Mouse (Mus musculus): ENCODE data around the gene Tmprss4. TPM values are rescaled to one million over a fixed set of nuclear protein-coding genes. Genes with fewer than 3 reads are reported as not detected.

Gene Tmprss4
- not detected for total RNA-seq (2022)

DNA sequence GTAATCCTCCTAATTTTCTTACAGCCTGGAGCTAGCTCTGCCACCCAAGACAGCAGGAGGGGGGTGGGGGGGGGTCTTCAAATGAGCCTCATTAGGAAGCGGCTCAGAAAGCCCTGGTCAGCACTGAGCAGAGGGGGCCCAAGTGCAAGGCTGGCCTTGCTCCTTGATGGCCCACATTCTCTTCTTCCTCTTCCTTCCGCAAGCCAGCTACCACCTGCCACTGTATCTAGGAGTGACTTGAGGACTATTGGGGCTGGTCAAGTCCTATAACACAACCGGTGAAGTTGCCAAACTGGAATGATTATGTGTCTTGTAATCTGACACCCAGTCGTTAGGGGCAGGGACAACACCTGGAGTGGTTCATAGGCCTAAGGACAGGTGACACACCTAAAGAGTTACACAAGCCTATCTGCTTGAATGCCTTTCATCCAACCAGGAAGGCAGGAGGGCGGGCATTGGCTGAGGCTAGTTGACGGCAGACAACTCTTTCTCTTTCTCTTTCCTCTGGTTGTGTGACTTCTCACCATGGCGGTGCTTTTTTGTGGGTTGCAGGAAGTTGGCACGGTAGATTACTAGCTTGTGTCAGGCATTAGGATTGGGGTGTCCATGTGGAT lies at the start of gene Tmprss4:
Gene Tmprss4 (minus strand): TSS at position 296 of the 614 bp plus-strand sequence.
- no peak for DNase-seq

DNA sequence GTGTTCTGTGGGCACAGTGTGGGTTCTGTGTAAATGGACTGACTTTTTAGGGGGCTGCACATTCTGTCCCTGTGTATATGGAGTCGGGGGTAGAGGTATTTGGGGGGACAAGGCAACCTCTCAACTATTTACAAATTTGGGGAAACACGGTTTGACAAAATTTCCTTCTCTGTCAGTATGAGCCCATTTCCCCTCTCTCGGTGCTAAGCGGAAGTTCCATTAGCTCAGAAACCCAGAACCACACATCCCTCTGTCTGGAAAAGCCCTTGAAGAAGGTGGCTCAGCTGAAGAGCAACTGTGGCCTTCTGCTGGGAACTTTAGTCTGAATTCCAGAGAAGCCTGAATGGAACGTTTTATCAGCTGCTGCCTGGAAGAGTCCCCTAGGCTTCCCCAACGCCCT lies 48.5 kb upstream of the Tmprss4 start:
- no peak for DNase-seq

DNA sequence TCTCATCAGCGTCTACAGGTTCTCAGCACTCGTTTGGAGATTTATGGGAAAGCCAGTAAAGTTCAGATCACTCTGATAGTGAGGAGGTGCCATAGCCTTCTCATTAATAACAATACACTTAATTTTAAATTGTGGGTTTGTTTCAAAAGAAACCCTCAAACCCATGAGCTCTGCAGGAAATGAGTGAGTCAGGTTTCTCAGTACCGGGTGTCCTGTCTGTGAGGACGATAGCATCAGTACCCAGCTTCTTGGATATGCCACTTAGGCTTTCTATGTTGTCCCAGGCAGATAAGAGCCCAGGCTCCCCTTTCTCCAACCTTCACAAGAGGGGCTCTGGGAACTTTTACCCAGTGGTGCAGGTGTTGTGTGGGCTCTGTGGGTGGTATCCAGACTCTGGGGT lies 48.1 kb upstream of the Tmprss4 start:
- no peak for DNase-seq

DNA sequence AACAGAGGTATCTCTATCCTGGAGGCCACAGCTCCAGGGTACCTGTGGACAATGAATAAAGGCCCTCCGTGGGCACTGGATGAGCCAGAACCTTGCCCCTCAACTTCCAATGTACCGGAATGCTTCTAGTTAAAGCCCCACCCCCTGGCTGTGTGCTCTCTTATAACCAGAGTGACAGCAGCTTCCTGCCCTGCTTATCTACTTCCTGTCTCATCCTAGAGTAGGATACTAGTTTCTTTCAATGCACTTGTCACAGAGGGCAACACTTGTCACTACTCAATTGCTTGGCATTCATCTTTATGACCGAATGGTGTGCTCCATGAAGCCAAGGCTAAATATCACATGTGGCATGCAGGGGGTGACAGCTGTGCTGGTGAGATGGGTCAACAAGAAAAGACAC lies 47.4 kb upstream of the Tmprss4 start:
- no peak for DNase-seq

DNA sequence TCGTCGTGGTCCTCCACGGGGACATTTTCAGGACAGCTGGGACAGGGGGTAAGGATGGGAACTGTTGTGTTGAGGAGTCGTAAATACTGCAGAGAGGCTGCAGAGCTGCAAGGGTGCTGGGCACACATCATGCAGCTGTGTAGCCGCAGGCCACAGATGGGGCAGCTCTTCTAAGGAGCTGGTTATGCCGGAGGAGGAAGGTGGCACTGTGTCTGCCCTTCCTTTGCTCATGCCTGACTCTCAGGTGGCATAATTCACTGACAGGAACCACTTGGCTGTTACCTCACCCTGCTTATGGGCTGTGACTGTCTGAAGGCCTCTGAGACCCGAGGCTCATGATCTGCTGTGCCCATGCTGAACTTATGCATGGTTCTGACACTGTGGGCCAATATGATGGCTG lies 46.4 kb upstream of the Tmprss4 start:
- no peak for DNase-seq

DNA sequence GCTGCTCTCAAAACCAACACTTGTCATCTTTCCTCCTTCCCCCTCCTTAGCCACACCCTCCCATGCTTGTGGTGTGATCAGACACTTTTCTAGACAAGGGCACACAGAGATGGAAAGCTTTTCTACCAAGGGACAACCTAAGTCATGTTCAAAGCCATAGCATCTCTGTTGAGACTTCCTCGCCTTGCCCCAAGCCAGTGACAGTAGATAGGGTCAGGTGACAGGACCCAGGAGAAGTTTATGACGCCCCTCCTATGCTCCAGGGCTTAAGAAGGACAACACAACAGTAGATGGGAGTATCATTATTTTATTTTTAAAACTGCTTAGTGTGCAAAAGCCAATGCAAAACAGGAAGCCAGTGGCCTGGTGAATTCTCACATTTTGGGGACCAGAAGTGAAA lies 43.6 kb upstream of the Tmprss4 start:
- DNase-seq: no peak

DNA sequence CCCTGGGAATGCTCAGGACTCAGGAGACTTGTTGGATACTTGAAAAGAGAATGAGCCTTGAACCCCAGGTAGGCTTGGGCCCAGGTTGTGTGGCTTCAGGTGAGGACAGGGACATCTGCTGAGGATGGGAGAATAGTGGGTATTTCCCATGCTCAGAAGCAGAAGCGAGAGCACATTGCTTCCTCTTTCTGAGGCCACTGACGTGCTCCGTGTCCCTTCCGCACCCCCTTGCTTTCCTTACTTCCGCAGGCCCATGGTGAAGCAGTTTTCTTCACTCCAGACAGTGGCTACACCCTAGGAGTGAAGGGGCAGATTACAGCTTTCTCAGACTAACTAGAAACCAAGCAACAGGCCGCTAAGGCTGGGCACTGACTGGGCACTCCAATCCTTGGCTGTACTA lies 42.2 kb upstream of the Tmprss4 start:
- DNase-seq: no peak

DNA sequence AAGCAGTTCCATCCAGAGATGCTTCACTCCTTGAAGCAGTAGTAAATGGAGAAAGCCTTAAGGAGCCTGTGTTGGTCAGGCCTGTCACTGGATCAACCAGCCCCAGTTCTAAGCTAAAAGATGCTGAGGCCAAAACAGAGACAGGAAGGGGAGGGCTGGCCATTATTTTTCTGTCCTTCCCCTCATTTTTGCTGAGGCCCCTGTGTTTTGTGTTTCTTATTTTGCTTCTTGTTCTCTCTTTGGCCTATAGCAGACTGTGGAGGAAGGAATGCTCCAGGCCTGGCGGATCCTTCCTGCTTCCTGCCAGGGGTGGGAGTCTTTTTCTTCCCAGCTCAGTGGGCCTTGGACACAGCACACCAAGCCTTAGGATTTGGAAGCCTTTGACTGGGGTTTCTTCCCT lies 41.5 kb upstream of the Tmprss4 start:
- DNase-seq: no peak

DNA sequence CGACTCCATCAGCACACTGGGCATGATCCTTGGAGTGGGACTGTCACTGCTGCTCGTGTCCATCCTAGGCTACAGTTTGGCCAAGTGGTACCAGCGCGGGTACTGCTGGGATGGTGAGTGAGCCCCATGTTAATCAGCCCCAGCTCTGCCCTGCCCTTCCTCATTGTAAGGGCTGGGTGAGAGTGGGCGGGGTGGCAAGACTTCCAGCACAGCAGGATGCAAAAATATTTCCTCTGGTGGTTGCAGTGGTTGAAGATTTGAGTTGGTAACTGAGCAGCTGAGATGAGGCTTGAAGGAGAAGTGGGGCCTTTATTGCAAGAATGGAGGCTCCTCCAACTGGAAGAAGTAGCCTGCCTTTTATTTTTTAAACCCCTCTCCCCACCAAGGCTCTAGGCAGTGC lies 37.5 kb upstream of the Tmprss4 start:
- DNase-seq: no peak

DNA sequence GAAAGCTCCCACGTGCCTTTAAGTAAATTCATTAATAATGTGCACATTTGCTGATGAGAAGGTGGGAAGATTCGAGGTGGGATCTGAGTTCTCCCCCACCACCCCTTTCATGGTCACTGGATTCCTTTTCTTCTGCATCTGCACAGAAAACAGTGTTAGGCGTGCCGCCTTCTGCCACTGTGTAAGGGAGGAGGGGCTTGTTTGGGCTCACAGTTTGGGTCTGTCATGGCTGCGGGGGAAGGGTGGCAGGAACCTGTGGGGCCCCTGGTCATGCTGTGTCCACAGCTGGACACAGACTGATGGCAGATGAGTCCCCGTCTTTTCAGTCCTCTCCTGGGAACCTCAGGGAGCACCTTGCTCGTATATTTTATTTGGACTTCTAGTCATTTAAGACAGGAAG lies 32.9 kb upstream of the Tmprss4 start:
- no peak for DNase-seq

DNA sequence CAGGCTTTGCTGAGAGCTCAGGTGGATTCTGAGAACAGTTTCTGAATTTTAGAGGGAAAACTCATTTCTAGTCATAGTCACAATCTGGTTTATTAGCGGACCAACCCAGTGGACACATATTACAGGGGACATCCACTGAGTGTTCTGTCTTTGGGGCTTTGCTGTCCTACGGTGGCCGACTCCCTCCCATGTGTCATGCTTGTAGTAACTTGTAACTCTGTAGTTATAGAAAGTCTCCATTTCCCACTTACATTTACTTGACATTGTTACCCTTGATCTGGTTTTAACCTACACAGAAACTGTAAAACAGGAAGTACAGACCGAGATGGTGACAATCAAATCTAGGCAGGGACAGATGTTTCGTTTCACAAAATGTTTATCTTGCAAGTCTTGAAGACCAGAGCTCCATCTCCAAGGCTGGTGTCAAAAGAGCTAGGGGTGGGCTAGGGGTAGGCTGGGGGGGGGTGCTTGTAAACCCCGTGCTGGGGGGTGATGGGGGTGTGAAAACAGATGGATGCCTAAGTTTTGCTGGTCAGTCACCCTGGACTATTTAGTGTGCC lies 31.9 kb upstream of the Tmprss4 start:
- DNase-seq: no peak

DNA sequence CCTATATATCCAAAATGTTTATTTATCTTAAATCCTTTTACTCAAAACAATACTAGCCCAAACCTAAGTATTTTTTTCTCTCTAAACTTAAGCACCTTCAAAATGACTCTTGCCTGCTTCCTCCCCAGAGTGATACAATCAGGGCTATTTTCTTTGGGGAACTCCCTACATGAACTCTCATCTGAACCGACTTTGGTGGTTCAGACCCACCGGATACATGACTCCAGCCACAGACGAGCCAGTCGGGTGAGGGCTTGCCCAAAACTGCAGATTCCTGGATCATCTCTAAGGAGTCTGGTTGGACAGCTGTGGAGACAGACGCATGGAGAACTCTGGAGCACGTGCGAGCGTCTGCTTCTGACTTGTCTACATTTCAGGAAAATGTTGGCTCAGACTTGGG lies 25.5 kb upstream of the Tmprss4 start:
- no peak for DNase-seq

DNA sequence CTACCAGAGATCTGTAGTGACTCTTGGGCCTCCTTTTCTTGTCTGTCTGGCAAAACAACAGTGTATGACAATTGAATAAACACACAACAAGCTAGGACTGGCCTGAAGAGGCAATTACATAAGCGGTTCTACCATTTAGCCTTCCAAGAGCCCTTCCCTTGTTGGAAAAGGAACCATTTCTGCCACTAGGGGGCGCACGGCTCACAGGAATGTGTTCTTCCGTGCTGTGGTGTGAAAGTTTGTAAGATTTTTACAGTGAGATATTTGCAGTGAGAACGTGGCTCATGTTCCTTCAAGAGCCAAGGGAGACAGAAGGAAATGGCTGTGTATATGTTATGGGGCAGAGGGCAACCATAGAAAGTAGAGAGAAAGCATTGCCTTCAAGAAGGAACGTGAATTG lies 17.7 kb upstream of the Tmprss4 start:
- peak; percentile 73 for DNase-seq

DNA sequence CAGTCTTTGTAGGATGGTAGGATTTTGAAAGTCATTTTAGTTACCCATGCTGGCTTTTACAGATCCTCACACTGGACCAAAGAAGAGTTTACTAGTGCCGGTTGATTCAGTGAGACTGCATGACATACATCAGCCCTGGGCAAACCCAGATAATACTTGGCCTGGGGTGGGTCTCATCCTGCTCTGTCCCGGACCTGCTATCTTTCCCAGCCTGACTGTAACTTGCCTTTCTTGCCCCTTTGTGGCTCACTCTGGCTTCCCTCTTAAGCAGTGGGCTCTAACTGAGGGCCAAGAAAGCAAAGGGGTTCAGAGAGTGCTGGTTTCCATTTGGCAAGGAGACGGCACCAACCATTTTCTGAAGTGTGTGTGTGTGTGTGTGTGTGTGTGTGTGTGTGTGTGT lies 15.8 kb upstream of the Tmprss4 start:
- no peak for DNase-seq

DNA sequence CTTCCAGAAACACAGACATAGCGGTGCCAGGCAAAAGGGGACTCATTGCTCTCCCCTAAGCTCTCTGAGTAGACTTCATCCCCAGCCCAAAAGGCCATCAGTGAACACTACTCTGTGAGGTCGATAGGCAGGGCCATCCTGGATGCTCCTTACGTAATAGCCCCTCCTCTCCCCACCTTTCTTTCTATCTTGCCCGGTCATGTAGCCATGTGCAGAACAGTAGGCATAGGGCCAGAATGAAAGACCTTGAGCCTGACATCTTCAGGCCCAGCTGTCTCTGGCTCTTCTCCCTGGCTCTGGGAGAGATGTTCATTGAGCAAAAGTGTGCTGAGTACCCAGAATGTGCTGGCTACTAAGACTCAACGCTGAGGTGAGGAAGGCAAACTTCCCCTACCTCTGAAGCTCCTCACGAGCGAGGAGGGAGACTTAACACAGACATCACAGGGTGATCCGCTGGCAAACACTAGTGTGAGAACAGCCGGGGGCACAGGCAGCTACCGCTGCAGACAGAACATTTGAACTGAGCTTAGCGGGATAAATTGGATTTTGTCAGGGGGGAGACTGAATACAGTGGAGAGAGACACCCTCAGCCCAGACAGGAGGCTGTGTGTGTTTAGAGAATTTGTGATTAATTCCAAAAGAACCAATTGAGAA lies 11.8 kb upstream of the Tmprss4 start:
- peak; percentile 19 for DNase-seq

DNA sequence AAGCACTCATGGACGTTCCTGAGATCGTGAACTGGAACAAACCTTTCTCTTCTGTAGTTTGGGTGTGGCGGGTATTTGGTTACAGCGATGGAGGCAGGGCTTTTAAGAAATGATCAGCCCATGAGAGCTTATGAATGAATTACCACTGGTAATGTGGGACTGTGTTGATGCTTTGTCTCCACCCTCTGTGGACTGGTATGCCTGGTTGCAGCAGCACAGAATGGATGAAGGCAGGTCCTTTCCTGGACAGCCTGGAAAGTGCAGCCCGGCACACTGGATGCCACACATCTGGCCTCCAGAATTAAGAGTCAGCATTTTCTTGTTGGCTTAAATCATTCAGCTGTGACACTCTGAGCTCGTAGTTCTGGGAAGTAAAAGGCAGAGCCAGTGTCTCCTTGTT lies 8.1 kb upstream of the Tmprss4 start:
- no peak for DNase-seq

DNA sequence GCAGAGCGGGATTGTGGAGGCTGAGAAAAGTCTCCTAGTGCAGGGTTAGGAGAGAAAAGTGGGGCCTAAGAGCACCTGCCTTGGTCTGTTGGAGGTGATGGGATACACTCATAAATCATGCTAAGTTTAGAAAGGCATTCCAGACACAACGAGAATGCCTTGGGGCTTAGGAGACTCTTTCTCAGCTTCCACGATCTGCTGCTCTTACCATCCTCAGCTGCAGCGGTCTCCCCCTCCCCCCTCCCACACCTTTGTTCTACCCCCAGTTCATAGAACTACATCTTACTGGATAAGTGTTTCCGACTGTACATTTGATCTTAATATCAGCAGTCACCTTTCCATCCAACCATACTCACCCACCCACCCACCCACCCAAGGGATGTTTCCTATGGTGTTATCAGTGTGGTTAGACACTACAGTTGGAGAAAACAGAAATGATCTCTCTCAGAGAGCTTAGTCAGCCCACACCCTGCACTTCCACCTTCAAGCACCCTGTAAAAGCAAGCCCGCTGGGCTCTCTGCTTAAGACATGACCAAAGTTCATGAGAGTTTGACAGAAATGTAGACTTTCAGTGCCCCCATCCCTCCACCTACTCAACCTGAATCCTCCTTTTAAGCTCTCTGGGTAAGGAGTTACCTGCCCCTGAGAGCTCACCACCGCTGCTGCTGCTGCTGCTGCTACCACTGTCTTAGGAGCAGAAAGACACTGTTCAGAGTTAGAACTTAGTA lies 3.3 kb upstream of the Tmprss4 start:
- DNase-seq: no peak

DNA sequence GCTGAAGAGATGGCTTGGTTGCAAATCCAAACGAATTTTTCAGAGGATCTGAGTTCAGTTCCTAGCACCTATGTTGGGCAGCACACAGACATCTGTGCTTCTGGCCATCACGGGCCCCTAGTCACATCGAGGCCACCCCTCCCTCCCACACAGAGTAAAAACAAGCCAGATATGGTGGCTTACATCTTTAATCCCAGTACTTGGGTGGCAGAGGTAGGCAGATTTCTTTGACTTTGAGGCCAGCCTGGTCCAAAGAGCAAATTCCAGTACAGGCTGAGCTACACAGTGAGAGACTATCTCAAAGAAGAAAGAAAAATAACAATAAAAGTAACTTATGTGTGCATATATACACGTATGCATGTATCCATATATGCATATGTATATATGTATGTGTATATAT lies 2.2 kb upstream of the Tmprss4 start:
- no peak for DNase-seq

DNA sequence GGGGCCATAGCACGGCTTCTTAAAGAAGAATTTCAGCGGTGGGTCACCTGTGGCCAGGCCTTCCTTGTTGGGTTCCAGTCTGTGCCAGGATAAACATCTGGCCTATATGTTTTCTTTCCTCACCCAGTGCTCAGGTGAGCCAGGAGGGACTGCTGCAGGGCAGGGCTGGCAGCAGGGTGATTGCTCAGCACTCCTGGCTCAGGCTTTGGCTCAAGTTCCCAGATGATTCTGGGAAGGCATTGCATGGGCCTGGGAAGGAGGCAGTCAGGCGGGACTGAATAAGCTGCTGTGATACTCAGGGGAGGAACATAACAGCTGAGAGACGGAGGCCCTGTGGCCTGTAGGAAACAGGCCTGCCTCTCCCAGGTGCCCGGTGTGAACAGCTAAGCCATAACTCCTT lies 1.3 kb upstream of the Tmprss4 start:
- no peak for DNase-seq

DNA sequence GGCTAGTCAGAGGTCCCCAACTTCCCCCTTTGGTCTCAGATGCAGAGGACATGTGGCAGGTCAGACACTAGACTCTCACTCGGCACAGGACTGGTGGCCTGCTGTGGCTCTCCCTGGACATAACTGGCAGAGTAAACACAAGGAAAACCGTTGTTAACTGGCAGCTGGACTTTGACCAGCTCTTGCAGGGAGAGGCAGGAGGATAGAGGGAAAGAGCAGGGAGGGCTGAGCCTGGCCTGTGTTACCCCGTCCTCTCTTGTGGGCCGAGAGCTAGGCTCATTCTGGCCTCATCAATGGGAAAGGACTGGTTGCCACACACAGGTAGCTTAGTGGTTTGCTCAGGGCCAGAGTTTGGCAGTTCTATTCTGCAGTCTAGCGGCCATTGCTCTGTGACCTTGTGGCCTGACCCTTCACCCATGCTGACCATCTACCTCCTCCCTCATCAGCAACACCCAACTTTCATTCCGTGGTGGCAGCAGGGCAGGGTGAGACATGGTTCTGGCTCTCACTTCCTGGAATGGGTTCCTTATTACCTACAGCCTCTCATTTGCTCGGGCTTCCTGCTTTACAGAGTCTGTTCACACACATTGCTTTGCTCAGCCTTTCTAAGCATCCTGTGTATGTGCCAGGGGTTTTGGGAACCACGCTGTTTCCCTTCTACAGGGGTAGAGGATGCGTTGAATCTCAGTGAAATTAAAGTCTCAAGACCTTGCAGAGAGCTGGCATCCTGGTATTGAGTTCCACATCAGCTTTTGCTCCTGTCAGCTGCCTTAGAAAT lies 1.7 kb downstream of the Tmprss4 start:
- no peak for DNase-seq

DNA sequence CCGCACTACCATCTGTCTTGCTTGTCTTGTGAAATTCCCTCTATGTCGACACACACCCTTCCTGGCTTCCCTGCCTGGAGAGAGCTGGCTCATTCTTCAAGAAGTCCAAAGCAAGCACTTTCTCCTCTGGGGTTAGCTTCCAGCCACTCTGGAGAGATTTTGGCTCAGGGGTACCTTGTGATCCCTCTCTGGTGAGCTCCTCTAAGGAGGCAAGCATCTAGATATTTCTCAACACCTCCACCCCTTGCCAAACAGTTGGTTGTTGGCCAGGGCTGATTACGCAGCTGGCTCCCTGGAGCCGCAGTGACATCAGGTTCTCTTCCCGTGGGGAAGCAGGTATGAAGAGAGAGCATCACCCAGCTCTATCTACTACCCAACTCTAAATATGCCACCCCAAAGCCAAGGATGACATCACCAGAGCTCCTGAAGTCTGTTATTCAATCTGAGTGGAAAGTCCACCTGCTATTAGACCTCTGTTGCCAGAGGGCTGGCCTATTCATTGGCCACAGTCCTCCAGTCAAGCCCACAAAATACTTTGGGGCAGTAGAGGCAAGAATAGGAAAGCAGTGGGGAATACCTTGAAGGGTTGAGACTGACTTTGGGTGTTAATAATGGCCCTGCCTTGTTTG lies 2.5 kb downstream of the Tmprss4 start:
- peak; percentile 32 for DNase-seq

DNA sequence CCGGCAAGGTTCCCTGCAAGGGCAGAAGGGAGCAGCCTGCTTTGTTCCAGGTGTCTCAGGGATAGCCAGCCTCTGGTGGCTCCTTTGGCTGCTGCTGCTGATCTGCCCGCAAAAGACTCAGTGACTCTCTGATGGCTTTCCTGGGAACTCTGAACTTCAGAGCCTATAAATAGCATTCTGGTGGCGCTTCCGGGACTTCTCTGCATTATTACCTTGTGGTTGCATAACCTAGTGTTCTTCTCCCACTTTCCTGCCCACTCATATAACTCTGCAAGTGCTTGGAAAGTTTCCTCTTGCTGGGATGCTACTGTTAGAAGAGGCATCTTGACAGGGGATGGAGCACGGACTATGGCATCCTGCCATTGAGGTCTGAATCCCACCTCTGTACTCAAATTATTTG lies 6.3 kb downstream of the Tmprss4 start:
- DNase-seq: no peak

All from adrenal gland, adult 8-10 months (tissue).